Mouse (Mus musculus) brain, adult 2 months (tissue): ENCODE results near the gene Pbrm1.
A peak's percentile ranks its signal among the peaks of the same experiment; 100 is the strongest.

Source experiments
- DNase-seq: peaks from one replicate; pipeline ENCODE4 v3.0.0; 2011; ENCODE audit warnings: low read depth, low spot score

The Pbrm1 gene

GRCm38 (mm10) chr14:31018860-31019291, at the start of gene Pbrm1, which contains the start of gene Gnl3:
Pbrm1 (plus strand) TSS chr14:31019138.
Gnl3 (minus strand) TSS chr14:31019152.
- peak; percentile 98 for DNase-seq

DNA sequence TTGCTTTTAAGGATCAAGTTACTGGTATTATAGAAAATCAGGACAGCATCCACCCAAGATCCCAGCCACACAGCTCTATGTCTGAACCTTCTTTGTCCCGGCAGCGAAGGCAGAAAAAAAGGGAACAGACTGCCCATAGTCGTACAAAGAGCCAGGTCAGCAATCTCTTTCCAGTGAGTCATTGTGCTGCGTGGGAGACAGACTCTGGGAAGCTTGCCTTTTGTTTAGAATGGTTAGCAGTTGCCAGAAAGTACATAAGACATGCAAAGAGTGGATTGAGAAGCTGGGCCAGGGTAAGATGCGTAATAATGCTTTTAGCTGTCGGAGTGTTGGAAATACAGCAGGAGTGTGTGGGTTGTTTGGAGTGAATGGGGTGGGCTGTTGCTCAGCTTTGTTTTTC, 44.7 kb upstream of the Pbrm1 start:
- peak; percentile 93 for DNase-seq

- DNase-seq: no peak
Observed at GRCm38 (mm10) chr14:30976222-30976621, 42.7 kb upstream of the Pbrm1 start.

DNA sequence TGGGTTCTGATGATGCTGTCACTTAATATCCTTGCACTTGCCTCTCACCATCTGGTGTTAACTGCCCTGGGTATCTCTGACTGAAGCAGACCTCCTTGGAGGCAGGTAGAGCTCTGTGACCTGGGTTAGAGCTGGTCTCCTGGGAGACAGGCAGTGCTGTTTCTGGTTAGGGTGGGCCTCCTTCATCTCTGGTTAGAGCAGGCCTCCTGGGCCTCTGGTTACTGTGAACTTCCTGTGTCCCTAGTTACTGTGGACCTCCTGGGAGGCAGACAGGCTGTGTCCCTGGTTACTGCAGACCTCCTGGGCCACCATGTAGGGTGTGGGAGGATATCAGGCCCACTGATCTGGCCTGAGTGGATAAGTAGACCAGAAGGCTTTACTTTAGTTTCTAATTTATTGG, 22.5 kb upstream of the Pbrm1 start:
- no peak for DNase-seq

DNA sequence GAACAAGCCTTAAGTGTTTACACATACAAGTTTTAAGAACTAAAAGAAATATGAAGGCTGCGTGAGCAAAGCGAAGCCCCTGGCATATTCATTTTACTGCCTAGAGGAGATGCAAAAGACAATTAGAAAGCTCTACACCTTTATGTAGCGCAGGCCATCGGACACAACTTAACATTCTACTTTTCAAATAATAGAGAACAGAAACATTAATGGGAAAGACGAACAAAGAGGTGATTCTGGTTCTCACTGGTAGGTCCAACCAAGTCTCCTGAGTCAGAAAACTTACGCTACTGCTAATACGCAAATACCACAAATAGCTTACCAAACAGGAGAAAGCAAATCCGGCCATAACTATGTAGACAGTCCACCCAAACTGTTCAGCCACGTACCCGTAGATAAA, 18.6 kb upstream of the Pbrm1 start:
- DNase-seq: no peak

DNA sequence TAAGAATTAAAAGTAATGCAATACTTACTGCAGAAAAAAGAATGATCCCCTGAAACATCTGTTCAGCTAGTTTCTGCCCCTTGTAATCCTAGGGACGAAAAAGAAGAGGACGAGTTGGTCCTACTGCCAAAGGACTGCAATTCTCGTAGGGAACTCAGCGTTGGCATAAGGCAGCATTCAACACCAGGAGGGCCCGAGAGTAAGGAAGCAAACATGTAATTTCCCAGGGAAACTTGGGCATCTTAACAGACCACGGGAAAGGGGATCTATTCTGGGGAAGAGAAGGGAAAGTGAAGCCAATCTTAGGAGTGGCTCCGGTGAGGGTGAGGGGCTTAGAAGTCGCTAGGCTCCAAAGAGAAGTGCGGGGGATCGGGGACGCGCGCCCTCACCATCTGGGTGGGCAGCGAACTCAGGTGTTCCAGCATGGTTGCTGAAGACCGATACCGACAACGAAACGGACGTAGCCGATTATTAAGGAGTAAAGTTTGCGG, 18.1 kb upstream of the Pbrm1 start:
- peak; percentile 23 for DNase-seq

GRCm38 (mm10) chr14:31001307-31002205, 17.4 kb upstream of the Pbrm1 start, which contains the start of the genes Glt8d1 and Spcs1:
Glt8d1 (plus strand) TSS chr14:31001400.
Spcs1 (minus strand) TSS chr14:31001672.
- DNase-seq: peak; percentile 90

DNA sequence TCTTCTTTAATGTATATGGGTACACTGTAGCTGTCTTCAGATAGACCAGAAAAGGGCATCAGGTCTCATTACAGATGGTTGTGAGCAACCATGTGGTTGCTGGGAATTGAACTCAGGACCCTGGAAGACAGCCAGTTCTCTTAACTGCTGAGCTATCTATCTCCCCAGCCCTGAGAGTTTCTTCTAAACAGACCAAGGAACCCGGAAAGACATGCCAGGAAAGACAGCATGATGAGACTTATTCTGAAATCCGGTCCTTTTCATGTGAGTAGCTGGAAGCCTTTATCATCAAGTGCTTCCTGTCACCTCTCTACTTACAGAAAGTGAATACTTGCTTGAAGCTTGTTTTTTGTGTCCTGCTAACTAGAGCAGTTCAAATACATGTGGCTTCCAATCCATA, 14.4 kb upstream of the Pbrm1 start:
- DNase-seq: no peak

DNA sequence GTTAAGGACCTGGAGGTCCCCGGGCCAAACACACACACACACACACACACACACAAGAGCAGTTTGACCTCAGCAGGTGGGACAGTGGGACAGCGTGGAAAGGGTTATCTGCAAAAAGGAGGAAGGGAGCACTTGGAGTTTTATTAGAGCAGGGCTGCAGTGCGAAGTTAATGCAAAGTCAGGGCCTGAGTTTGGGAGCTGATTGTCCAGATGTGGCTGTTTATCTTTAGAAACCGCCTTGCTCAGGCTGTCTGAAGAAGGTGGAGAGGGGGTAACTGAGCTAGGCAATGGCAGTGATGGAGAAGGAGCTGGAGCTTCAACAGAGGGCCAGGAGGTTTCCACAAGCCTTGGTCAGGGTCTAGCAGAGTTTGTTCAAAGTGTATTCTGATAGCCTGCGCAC, 12.2 kb upstream of the Pbrm1 start:
- no peak for DNase-seq

DNA sequence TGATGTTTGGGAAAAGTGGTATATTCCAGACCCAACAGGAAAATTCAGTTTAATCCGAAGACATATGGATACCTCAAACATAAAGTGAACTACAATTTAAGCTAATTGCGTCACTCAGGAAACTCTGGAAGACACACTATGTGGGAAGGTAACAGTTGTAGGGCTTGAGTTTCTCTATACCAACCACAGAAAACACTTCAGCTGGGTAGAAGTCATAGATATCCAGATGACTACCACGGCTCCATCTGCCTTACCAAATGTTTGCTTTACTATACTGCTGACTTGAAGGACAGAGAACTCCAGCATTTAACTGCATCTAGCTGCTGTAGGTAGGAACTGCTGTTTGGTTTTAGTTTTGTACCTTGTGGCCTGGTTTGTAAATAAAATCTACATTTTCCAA, 7.3 kb upstream of the Pbrm1 start:
- DNase-seq: peak; percentile 50

DNA sequence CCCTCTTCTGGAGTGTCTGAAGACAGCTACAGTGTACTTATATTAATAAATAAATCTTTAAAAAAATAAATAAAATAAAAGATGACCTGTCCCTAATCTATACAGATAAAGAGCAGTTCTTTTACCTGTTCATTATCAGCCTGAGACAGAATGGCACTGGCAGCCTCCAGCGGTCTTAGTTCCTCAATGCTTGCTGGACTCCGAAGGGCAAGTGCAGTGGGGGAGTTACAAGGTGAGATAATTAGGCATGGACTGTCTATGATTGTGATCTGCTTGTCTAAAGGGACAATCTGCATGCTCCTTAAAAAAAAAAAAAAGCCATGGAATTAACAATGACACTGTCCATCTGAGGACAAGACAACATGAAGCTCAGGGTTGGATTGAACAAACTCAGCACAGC, 5.0 kb upstream of the Pbrm1 start:
- no peak for DNase-seq

DNA sequence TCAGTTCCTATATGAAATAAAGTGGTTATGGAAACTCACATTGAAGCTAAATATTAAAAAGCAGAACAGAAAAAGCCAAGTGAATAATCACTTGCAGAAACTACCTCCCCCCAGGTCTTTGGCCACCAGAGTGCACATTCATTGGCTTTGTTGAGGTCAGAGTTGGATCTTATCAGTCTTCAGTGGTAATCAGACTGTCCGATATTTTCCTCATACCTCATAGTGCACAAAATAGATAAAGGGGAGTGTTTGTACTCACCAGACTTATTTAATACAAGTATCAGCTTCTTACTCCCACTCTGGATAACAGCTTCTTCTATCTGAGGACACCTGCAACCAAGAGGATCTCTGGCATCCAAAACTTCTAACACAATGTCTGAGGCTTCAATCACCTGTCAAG, 2.9 kb upstream of the Pbrm1 start:
- no peak for DNase-seq

- DNase-seq: peak; percentile 37
Observed at GRCm38 (mm10) chr14:31017854-31018253, 1.1 kb upstream of the Pbrm1 start.

- DNase-seq: peak; percentile 85
Observed at GRCm38 (mm10) chr14:31019331-31020205, 630 bp downstream of the Pbrm1 start.

GRCm38 (mm10) chr14:31022579-31022978, 3.6 kb downstream of the Pbrm1 start:
- no peak for DNase-seq

- peak; percentile 9 for DNase-seq
Observed at GRCm38 (mm10) chr14:31025785-31026184, 6.8 kb downstream of the Pbrm1 start.

DNA sequence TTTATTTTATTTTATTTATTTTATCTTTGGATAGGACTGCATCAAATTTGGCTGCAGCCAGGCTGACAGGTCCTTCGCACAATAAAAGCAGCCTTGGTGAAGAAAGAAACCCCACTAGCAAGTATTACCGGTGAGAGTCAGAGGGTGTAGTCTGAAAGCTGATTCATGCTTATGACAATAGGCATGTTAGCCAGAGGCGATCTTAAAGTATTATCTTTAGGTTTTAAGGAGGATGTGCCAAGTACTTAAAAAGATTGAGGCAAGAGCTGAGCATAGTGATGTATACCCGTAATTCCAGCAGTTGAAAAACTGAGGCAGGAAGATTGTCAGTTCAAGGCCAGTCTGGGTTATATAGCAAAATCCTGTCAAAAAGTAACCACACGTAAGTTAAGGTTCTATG, 26.4 kb downstream of the Pbrm1 start:
- DNase-seq: no peak

- no peak for DNase-seq
Observed at GRCm38 (mm10) chr14:31045817-31046216, 26.9 kb downstream of the Pbrm1 start.

- DNase-seq: peak; percentile 12
Observed at GRCm38 (mm10) chr14:31062277-31062676, 43.3 kb downstream of the Pbrm1 start.

- no peak for DNase-seq
Observed at GRCm38 (mm10) chr14:31069086-31069733, 50.3 kb downstream of the Pbrm1 start.

DNA sequence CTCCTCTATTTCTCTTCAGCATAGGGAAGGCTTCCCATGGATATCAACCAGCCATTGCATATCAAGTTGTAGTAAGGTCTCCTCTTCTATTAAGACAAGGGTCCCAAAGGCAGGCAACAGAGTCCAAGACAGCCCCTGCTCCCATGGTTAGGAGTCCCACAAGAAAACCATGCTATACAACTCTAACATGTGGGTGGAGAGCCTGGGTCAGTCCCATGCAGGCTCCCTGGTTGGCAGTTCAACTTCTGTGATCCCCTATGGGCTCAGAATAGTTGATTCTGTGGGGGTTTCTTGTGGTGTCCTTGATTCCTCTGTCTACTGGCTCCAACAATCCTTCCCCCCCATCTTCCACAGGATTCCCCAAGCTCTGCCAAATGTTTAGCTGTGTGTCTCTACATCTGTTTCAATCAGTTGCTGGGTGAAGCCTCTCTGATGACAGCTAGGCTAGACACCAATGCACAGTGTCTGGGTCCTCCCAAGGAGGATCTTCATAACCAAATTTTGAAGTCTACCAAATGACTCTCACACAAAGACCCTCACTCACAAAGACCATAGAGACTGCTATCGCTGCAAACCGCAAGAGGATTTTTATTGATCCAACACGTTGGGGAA, 59.8 kb downstream of the Pbrm1 start:
- no peak for DNase-seq
